Mouse (Mus musculus) thymus, postnatal 0 days (tissue): ENCODE measurements around the gene Hmga1b. TPM values are rescaled to one million over a fixed set of nuclear protein-coding genes. Genes with fewer than 3 reads are reported as not detected.
"Not testable (repeated sequence)": the region's sequence is repeated elsewhere in the genome, so short reads cannot be mapped to it uniquely, and the experiment has no call there.

Source experiments
- DNase-seq: peaks from one replicate; pipeline ENCODE4 v3.0.0-alpha.2; 2015; ENCODE audit warnings: low spot score
- polyA plus RNA-seq: library from polyadenylated mRNA; unstranded; fragments of >200 nt; fragmentation: Nextera tagmentation; extraction: Ambion mirVana; gene quantifications from 2 replicates; pipeline ENCODE4 v1.2.1, GENCODE M21; 2015

Hmga1b gene
- 9.7 and 11.5 TPM in 2 replicates for polyA plus RNA-seq

- DNase-seq = not testable (repeated sequence)
Measured at GRCm38 (mm10) chr11:120762672-120763041, at the start of gene Hmga1b. Hmga1b (plus strand) TSS chr11:120762794.

GRCm38 (mm10) chr11:120713580-120714518, 48.7 kb upstream of the Hmga1b start, which contains the start of the genes Cenpx and Lrrc45:
Cenpx (minus strand) TSS chr11:120713738.
Lrrc45 (plus strand) TSS chr11:120713925.
- DNase-seq = peak; percentile 99

GRCm38 (mm10) chr11:120714546-120714945, 48.0 kb upstream of the Hmga1b start:
- DNase-seq = no peak

- no peak for DNase-seq
Measured at GRCm38 (mm10) chr11:120715131-120715530, 47.5 kb upstream of the Hmga1b start.

GRCm38 (mm10) chr11:120719242-120719641, 43.4 kb upstream of the Hmga1b start:
- no peak for DNase-seq

GRCm38 (mm10) chr11:120719841-120720376, 42.7 kb upstream of the Hmga1b start:
- no peak for DNase-seq

GRCm38 (mm10) chr11:120720450-120720849, 42.1 kb upstream of the Hmga1b start:
- DNase-seq = peak; percentile 93

- peak; percentile 41 for DNase-seq
Measured at GRCm38 (mm10) chr11:120721124-120722066, 41.2 kb upstream of the Hmga1b start, which contains the start of gene Rac3. Rac3 (plus strand) TSS chr11:120721470.

GRCm38 (mm10) chr11:120722067-120722630, 40.4 kb upstream of the Hmga1b start:
- DNase-seq = no peak

GRCm38 (mm10) chr11:120722761-120723382, 39.7 kb upstream of the Hmga1b start:
- DNase-seq = no peak

GRCm38 (mm10) chr11:120723509-120723908, 39.1 kb upstream of the Hmga1b start:
- no peak for DNase-seq

GRCm38 (mm10) chr11:120726243-120727168, 36.1 kb upstream of the Hmga1b start:
- no peak for DNase-seq

- DNase-seq = peak; percentile 21
Measured at GRCm38 (mm10) chr11:120727169-120727527, 35.4 kb upstream of the Hmga1b start, which contains the start of gene Dcxr. Dcxr (minus strand) TSS chr11:120727281.

- DNase-seq = no peak
Measured at GRCm38 (mm10) chr11:120727564-120727963, 35.0 kb upstream of the Hmga1b start.

- no peak for DNase-seq
Measured at GRCm38 (mm10) chr11:120728530-120729240, 33.9 kb upstream of the Hmga1b start.

GRCm38 (mm10) chr11:120729432-120730050, 33.1 kb upstream of the Hmga1b start:
- DNase-seq = peak; percentile 24

- no peak for DNase-seq
Measured at GRCm38 (mm10) chr11:120730331-120730870, 32.2 kb upstream of the Hmga1b start.

- no peak for DNase-seq
Measured at GRCm38 (mm10) chr11:120731395-120731794, 31.2 kb upstream of the Hmga1b start.
